Mouse (Mus musculus) heart, postnatal 36 days (tissue): ENCODE data around the gene Arhgef25. TPM values are rescaled to one million over a fixed set of nuclear protein-coding genes. Genes with fewer than 3 reads are reported as not detected.

Source experiments
- DNase-seq, 2 experiments: peaks; one replicate each; pipeline ENCODE4 v3.0.0; 2021 to 2022
- intact Hi-C: fragments of 180-260 bp; cut with DNase I; formaldehyde crosslinking; loops from one replicate; pipeline ENCODE4 v1.15.1; 2025
- total RNA-seq, 2 experiments: library from RNA; stranded (reverse); gene quantifications; 2 replicates each; pipeline ENCODE4 v1.2.3; 2021

Gene Arhgef25
- 10 to 100 TPM; 12.4 to 12.8 TPM for total RNA-seq

DNA sequence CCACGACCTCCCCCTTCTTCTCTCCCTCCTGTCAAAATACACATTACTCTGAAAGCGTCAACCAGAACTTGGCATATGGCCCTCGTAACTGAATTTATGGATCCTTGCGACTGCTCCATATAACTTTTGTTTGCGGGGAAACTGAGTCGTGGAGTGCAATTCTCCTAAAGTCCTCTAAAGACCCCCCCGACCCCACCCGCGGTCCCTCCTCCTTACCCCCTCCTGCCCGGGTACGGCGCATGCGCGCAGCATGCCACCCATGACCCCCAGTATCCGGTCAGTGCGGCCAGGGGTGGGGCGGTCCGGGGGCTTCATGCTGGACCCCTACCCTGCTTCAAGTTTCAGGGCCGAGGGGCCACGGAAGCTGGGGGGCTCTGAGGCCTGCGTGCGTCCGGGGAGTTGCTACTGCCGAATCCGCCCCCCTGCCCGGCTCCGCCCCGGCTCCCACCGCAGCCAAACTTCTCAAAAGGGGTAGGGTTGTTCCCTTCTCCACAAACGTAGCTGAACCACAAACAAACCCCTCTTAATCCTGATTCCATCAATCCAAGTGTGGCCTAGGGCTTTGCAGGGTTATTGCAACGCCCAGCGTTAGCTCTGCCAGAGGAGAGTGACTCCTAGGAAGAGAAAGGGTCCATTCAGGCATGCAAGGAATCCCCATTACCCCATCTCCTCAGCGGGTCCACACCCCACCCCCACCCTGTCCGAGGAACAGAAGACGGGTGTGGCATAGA lies at the start of gene Arhgef25:
Gene Arhgef25, minus strand, starts transcription at position 433 of the 731 bp plus-strand sequence.
- intact Hi-C loops: no loop called here
- DNase-seq: peak; percentile 68 to 81

DNA sequence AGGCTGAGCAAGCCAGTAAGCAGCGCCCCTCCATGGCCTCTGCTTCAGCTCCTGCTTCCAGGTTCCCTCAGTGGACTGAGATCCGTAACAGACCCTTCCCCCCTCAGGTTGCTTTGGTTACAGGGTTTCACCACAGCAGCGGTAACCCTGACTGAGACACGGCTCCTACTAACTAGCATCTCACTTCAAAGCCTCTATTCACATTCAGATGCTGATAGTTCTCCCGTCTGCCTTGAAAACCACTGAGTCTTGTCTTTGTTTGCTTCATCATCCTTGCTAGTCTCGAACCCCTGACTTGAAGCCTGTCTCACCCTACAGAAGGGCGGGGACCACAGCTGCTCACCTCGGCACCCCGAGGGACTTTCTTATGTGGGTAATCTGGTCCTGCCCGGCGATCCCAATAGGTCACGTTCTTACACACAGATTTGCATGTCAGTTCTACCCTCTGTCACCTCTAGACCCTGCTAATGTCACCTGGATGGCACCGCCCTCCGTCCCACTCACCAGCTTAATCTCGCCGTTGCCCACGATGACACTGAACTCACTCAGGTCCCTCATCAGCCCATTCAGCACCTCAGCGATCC lies 48.5 kb upstream of the Arhgef25 start:
- intact Hi-C loops: no loop called here
- no peak for DNase-seq

DNA sequence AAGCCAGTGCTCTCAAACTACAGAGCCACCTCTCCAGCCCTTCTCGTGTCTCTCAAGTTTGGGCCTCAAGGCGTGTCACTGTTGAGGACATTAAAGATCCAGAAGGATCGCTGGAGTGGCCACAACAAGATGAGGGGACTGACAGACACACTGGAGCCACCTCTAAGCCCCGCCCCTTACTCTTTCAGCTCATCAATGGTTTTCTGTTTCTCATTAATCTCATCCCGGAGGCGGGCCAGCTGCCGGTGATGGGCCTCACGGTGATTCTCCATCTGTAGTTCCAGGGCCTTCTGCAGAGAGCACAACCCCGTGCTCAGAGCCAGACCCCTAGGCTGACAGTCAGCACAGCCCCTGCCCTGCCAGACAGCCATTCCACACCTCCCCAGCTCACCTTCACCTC lies 46.7 kb upstream of the Arhgef25 start:
- DNase-seq: no peak
- intact Hi-C loops: no loop called here

DNA sequence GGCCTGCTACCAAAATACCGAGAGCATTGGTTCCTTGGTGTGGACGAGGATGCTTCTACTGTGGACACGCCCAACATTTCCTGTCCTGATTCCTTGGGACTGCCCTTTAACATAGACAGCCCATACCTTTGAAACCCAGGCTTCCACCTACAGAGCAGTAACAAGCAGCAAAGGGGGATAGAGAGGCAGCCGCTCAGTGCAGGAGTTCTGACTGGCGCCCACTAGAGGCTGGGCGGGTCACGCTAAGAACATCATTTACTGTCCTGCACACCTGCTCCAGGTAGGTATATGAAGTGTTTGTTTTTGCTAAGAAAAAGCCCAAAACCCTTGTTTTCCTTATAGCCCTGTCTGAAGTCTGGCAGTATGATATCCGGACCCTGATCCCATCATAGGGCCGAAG lies 43.3 kb upstream of the Arhgef25 start:
- DNase-seq: no peak
- intact Hi-C loops: no loop called here

DNA sequence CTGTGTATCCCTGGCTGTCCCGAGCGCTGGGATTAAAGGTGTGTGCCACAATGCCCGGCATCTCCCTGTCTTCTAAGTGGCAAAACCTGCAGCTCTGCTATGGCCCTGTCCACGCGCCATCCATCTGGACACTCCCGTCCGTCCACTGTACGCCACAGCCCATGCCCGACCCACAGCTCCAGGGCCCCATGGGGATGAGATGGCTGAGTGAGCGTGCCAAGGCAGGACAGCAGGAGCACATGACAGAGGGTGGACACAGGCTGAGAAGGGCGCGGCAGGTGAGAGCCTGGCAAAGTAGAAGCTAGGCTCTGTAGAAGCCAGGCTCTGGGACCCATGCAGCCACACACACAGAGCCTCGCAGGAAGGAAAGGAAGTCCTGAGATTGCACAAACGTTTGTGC lies 41.9 kb upstream of the Arhgef25 start:
- no peak for DNase-seq
- intact Hi-C loops: no loop called here

DNA sequence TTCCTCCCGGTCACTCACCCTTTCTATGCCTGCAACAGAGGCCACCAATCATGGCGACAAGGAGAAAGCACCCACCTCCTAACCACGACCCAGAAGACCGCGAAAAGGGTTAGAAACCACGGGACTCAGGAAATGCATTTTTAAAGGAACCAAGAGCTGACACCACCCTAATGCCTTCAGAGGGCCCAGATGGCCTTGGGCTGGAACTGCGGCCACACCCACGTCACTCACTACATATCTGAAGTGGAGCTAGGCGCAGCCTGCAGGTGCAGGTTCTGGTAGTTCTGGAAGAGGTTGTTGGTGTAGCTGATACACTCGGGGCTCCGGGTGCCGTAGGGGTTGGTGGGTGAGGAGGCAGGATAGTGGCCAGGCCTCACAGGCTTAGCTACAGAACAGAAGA lies 40.8 kb upstream of the Arhgef25 start:
- intact Hi-C loops: no loop called here
- no peak for DNase-seq

DNA sequence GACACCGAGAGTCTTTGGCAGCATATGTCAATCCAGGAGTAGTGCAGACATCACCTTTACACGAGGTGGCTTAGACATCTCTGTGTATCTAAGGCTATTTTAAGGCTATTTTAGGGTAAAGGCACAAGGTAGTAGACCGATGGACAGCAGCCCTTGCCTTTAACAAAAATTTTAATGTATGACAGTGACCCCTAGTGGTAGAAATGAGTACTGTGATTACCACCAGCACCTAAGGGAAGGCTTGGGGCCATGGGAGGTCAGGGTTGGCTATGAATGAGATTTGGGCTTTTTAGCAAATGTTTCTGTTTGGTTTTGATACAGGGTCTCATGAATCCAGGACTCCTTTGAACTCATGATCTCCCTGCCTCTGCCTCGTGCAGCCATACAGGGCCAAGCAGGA lies 39.0 kb upstream of the Arhgef25 start:
- DNase-seq: peak; percentile 48 to 56
- intact Hi-C loops: loop anchor here (1.0 to 2.0 kb wide), 3 partner anchors 52 to 104 kb away; partner anchors contain the start of gene B4galnt1

DNA sequence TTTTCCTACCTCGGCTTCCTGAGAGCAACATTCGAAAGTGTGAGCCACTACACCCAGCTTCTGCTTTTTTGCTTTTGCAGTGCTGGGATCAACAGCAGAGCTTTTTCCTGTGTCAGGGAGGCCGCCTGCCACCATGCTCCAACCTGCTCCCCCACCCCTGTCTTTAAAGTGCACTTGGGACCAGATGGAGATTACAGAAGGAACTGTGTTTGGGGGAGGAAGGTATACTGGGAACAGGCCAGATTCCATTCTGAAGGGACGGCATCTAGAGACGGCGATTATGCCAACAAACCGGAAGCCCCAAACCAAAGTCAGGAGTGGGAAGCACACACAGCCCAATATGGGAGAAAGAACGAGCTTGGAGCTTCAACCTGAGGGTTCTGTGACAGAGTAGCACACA lies 37.3 kb upstream of the Arhgef25 start:
- DNase-seq: no peak
- intact Hi-C loops: no loop called here

DNA sequence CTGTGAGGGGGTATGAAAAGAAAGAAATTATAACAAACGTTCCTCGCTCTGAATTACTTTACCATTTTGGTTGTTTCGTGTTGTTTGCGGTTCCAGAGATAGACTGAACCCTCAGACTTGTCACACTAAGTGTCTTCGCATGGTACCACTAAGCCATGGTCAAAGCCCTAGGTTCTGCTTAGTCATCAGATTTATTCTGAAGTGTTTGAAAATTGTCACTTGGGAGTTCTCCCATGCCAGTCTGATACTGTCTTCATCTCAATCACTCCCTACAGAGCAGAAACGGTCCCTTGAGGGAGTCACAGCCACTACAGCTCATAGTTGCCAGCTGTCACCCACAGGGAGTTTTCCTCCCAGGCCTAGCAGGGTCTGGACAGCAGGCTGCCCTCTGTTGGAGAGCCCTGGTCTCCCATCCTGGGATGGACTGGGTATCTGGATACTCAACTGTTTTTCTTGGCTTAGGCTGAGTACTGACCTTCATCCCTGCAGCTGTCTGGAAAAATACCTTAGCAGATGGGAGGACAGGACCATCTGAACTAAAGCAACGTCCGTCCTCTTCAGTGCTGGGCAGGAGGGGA lies 36.5 kb upstream of the Arhgef25 start:
- DNase-seq: no peak
- intact Hi-C loops: no loop called here

DNA sequence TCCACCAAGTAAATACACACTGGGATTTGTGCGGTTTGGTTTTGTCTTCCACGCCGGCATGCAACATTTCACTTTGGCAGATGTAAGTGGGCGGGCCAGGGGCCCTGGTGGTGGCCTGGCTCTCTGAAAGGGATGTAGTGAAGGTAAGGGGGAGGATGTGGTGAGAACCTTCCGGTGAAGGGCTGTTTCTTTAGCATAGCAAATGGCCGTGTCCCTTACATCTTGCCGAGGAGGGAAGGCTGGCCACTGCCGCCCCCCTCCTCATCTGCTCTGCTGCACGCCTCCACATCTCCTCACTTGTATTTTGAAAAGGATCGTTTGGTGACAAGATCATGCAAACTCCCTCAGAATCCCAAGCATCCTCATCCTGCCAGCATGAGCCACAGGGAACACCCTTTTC lies 35.8 kb upstream of the Arhgef25 start:
- no peak for DNase-seq
- intact Hi-C loops: no loop called here

DNA sequence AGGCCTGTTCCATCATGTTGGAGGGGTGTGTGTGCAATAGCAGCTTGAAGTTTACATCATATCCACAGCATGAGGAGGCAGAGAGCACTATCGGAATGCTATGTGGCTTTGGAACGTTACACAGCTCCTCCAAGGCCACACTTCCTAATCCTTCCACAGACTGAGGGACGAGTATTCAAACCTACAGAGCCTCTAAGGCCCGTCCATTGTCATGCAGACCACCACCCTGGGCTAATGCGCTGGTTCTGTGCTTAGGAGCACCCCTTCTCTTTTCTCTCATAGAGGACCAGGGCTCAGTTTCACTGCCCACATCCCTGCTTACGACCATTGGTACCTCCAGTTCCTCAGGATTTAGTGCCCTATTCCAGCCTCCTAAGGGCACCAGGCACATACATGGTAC lies 35.3 kb upstream of the Arhgef25 start:
- intact Hi-C loops: no loop called here
- DNase-seq: no peak

DNA sequence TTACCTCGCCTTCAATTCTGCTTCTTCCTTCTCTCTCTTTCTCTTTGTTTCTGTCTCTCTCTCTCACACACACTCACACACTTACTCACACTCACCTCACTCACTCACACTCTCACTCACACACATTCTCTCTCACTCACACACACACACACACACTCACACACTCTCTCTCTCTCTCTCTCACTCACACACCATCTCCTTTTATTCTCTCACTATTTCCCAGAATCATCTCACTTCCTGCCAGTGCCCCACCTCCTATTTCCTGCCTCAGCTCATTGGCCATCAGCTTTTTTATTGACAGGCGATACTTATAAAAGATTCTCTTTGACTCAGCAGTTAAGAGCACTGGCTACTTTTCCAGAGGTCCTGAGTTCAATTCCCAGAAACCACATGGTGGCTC lies 28.5 kb upstream of the Arhgef25 start:
- no peak for DNase-seq
- intact Hi-C loops: no loop called here

DNA sequence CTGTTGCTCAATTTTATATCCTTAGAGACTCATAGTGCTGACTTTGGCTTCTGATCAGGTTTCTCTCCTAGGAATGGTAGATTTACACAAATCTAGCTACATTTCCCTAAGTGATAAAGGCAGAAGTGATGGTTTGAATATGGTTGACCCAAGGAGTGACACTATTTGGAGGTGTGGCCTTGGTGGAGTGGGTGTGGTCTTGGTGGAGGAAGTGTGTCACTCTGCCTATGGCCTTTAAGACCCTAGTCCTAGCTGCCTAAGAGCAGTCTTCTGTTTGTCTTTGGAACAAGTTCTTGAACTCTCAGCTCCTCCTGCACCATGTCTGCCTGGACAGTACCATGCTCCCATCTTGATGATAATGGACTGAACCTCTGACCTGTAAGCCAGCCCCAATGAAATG lies 27.3 kb upstream of the Arhgef25 start:
- intact Hi-C loops: no loop called here
- no peak for DNase-seq

DNA sequence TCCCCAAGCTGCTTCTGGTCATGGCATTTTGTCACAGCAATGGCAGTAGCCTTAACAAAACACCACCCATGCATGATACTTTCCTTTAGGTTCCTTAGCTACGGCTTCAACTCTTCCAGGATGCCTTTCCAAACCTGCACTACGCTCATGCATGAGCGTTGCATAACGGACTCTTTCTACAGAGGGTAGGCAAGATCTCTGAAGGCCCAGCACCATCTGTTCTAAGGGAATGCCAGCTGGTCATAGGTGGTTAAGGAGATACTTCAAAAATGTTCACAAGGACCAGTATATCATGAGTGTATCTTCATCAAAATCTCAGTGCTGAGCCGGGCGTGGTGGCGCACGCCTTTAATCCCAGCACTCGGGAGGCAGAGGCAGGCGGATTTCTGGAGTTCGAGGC lies 26.6 kb upstream of the Arhgef25 start:
- intact Hi-C loops: no loop called here
- DNase-seq: no peak

DNA sequence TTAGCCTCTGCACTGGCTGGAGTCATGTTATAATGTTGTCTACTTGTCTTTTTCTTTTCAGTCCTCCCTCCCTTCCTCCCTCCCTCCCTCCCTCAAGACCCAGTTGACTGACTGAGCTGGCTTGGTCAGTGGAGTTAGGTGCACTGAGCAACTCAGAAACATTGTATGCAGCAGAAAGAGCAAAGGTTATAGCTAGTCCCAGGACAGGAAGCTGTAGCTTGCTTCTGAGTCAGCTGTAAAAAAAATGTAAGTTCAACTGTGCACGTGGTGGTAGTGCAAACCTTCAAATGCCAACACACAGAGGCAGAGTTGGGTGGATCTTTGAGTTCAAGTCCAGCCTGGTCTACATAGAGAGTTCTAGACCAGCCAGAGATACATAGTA lies 24.5 kb upstream of the Arhgef25 start:
- DNase-seq: no peak
- intact Hi-C loops: no loop called here

DNA sequence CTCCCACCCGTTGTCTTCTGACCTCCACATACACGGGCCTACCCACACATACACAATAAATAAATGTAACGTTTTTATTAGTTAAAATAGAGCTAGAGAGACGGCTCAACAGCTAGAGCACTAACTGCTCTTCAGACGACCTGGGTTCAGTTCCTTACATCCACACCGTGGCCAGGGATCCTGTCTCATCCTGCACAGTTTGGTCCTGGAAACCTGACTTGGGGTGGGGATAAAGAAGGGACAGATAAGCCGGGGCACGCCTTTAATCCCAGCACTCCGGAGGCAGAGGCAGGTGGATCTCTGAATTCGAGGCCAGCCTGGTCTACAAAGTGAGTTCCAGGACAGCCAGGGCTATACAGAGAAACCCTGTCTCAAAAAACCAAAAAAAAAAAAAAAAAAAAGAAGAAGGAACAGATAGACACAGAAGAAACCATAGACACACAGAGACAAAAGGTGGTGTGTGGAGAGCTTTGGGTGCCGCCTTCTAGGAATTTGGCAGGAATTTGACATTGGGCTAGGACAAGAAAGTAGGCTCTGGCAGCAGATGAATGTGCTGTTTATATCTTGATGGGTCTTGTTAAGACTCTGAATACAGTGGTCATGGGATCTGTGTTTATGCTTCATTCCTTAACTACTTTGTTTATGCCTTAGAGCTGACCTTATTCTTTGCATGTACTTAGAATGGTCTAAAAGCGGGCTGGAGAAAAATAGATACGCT lies 24.0 kb upstream of the Arhgef25 start:
- no peak for DNase-seq
- intact Hi-C loops: no loop called here

DNA sequence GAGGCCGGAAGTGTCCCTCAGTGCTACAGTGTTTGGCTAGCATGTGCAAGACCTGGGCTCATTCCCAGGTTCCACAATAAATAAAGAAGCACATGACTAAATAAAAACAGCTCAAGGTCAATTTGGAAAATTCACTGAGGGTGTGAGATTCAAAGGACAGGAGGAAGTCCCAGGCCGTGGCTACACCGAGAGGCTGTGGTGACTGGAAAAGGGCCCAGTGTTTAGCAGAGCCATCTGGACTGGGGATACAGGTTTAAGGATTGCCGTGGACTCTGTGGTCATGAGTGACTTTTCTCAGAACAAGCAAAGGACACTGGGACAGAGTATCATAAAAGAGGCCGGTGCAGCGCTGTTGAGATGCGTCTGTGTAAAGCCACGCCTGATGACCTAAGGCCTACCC lies 23.4 kb upstream of the Arhgef25 start:
- no peak for DNase-seq
- intact Hi-C loops: no loop called here

DNA sequence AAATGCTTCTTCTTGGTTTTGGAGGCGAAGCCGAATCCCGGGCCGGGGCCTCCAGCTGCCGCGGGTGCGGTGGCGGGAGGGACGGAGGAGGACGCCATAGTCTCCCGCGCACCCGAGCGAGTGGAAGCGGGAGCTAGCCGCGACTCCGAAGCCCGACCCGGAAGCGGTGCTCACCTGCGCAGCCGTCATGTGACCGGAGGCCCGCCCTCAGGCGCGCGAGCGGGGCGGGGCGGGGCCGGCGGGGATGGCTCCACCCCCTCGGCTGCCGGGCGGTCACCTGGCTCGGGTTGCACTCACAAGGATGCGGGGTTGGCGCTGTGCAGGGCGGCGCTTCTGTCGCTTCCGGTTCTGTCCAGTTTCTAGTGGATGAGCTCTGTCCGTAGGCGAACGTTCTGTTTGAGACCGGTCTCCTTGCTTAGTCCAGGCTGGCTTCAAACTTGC lies 21.6 kb upstream of the Arhgef25 start, which contains the start of gene Pip4k2c:
Gene Pip4k2c, minus strand, starts transcription at position 172 of the 441 bp plus-strand sequence.
- DNase-seq: peak; percentile 87 to 90
- intact Hi-C loops: no loop called here

DNA sequence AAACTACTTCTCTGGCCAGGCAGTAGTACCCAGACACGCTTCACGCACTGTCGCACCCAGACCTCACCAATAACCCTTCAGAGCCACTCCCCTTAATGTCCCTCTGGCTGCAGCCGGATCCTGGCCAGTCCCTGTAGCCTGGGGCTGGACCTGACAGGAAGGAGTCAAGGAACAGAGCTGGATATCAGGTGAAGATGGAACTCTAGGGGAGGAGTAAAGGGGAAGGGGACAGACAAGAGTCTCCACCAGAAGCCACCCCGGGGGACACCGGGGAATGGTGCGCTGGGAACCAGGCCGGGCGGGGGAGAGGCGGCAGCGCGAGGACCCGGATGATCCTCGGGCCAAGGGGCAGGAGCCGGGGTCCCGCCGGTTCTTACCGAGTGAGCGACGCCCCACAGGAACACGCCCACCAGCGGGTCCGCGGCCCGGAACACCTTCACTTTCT lies 21.1 kb upstream of the Arhgef25 start:
- intact Hi-C loops: no loop called here
- DNase-seq: no peak

DNA sequence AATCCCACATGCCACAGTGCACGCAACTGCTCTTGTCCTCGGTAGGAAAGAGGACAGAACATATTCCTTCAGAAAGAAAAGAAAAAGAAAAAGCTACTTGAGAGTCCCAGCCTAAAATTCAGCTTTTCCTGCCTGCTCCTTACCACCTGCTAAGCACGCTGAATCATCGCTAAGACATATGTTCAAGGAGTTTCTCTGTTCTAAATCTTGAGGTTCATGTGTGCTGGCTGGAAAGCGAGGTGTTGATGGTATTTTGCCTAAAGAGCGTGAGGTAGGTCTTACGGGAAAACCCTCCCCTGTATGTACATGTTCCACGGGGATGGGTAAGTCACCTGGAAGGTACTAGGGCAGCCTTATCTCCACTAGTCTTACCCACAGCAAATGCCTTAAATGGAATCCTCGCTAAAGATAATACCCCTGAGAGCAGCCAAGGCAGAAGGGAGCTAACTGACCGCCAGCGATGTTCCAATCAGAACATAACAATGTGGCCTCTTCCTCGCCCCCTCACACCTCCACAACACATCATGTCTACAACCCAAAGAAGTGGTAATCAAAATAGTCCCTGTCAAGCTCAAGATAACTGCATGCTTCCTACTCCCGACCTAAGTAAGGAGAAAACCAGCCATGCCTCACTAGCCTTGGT lies 20.2 kb upstream of the Arhgef25 start:
- intact Hi-C loops: no loop called here
- DNase-seq: no peak

DNA sequence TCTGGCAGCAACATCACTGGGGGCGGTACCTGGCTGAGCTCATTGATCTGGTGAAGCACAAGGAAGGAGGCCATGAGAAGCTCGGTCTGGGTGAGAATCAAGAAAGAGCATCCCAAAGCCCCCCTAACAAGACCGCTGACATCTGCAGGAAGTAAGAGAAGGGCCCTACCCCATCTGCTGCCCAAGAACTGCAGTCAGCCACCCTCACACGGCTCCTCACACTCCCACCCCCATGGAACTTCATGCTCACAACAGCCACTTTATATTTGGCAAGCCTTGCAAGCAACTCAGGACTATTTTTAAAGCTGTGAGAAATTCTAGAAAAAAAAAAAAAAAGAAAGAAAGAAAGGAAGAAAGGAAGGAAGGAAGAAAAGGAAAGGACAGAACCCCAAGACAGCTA lies 19.0 kb upstream of the Arhgef25 start:
- DNase-seq: no peak
- intact Hi-C loops: no loop called here
